Mouse (Mus musculus) intestine, embryonic 14.5 days (tissue): ENCODE data around the gene Ufsp1. TPM values are rescaled to one million over a fixed set of nuclear protein-coding genes. Genes with fewer than 3 reads are reported as not detected.

Experiments used
- ATAC-seq: fragments of 200-750 bp; cut with Nextera tagmentation; replicated peaks from 2 replicates; pipeline ENCODE4 v1.8.0; 2017; ENCODE audit warnings: low read depth, moderate number of reproducible peaks, moderate TSS enrichment, moderate library complexity; ENCODE audit not compliant: low FRiP score, low TSS enrichment
- DNase-seq: peaks from one replicate; pipeline ENCODE4 v3.0.0-alpha.2; 2018; ENCODE audit warnings: low spot score
- H3K27ac ChIP-seq: fragments of 300-500 bp; sonication (generic); 2 replicates; pipeline ENCODE4 v1.5.1; 2014; ENCODE audit warnings: low read depth, mild to moderate bottlenecking, control low read depth
- H3K27me3 ChIP-seq: fragments of 300-500 bp; sonication (generic); replicated peaks from 2 replicates; pipeline ENCODE4 v1.6.1; 2014; ENCODE audit warnings: low read length, control low read depth; ENCODE audit not compliant: control insufficient read depth, insufficient read depth
- H3K36me3 ChIP-seq: fragments of 300-500 bp; sonication (generic); 2 replicates; pipeline ENCODE4 v1.6.1; 2014; ENCODE audit warnings: low read length, control low read depth; ENCODE audit not compliant: control insufficient read depth, insufficient read depth
- H3K4me1 ChIP-seq: fragments of 300-500 bp; sonication (generic); replicated peaks from 2 replicates; pipeline ENCODE4 v1.6.1; 2014; ENCODE audit warnings: low read length, control low read depth, mixed read lengths; ENCODE audit not compliant: control insufficient read depth, insufficient read depth
- H3K4me2 ChIP-seq: fragments of 300-500 bp; sonication (generic); 2 replicates; pipeline ENCODE4 v1.6.1; 2014; ENCODE audit warnings: low read length
- H3K4me3 ChIP-seq: fragments of 300-500 bp; sonication (generic); 2 replicates; pipeline ENCODE4 v1.5.1; 2014; ENCODE audit warnings: low read depth, low read length, control low read depth, mixed read lengths
- H3K9ac ChIP-seq: fragments of 300-500 bp; sonication (generic); 2 replicates; pipeline ENCODE4 v1.6.1; 2014; ENCODE audit warnings: mild to moderate bottlenecking, low read length
- H3K9me3 ChIP-seq: fragments of 300-500 bp; sonication (generic); 2 replicates; pipeline ENCODE4 v1.6.1; 2016; ENCODE audit warnings: low read length, control low read depth; ENCODE audit not compliant: control insufficient read depth
- WGBS: fragments of 180-500 bp; shearing (Covaris S2); extraction: QIAGEN DNeasy Blood & Tissue Kit; methylation state at CpG from one replicate; pipeline ENCODE4 v1.1.7; 2014; 5-methylcytosine and 5-hydroxymethylcytosine counted together
- polyA plus RNA-seq: library from polyadenylated mRNA; unstranded; fragments of >200 nt; fragmentation: Nextera tagmentation; extraction: Ambion mirVana; gene quantifications from 2 replicates; pipeline ENCODE4 v1.2.1, GENCODE M21; 2014

Ufsp1 gene
- polyA plus RNA-seq, 1 experiment from 2014 or later, result 10.6 TPM

GRCm38 (mm10) chr5:137315084-137315903 lies 20.9 kb downstream of the Ufsp1 start:
- no peak for ATAC-seq
- Histone ChIP-seq H3K4me1 (peaks cover 34% of the 10 kb centered on the region), H3K9ac (peak overlapping the region; percentile 70; the same call in 1 of the 2 replicates), H3K36me3 (peaks cover 22% of the 10 kb centered on the region), H3K27me3 (no peaks in the 10 kb centered on the region), H3K4me2 (peak overlapping the region; percentile 97), H3K9me3 (no peaks in the 10 kb centered on the region), H3K27ac (peak overlapping the region; percentile 85), H3K4me3 (no peak overlapping the region)
- DNase-seq, result no peak
- WGBS, result 38% methylated on average over 29 of the region's 30 CpGs

GRCm38 (mm10) chr5:137317361-137317760 lies 22.9 kb downstream of the Ufsp1 start:
- H3K4me3 ChIP-seq, result no peak overlapping the region
- H3K4me1 ChIP-seq, result peaks cover 29% of the 10 kb centered on the region
- WGBS, result 77% methylated on average over 8 of the region's 8 CpGs
- H3K4me2 ChIP-seq, result no peak overlapping the region
- H3K36me3 ChIP-seq, result peaks cover 20% of the 10 kb centered on the region
- H3K9me3 ChIP-seq, result no peaks in the 10 kb centered on the region
- ATAC-seq (no peak), DNase-seq (no peak)
- H3K27me3 ChIP-seq, result no peaks in the 10 kb centered on the region
- no peak overlapping the region for H3K27ac ChIP-seq
- H3K9ac ChIP-seq, result no peak overlapping the region

DNA sequence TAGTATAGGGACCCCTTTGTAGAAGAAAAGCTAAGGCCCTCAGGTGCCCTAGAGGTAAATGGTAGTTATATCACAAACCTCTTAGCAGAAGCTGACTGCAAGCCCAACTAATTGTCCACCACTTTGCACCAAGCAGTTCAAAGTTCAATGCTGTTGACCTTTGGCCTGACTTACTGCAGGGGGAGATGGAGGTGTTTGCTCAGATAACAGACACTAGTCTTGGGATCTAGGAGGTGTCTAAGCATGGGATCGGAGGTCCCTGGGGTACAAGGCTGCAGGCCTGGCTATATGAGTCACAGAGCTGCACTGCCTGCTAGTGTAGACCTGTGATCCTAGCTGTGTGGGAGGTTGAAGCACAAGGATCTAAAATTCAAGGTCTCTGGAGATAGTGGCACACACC lies 24.1 kb downstream of the Ufsp1 start:
- Histone ChIP-seq H3K9me3 (no peaks in the 10 kb centered on the region), H3K4me2 (no peak overlapping the region), H3K27me3 (no peaks in the 10 kb centered on the region), H3K36me3 (peaks cover 20% of the 10 kb centered on the region), H3K9ac (no peak overlapping the region), H3K27ac (no peak overlapping the region), H3K4me3 (no peak overlapping the region), H3K4me1 (peaks cover 18% of the 10 kb centered on the region)
- 70% methylated on average over 1 of the region's 1 CpGs for WGBS
- no peak for DNase-seq
- ATAC-seq, result no peak

DNA sequence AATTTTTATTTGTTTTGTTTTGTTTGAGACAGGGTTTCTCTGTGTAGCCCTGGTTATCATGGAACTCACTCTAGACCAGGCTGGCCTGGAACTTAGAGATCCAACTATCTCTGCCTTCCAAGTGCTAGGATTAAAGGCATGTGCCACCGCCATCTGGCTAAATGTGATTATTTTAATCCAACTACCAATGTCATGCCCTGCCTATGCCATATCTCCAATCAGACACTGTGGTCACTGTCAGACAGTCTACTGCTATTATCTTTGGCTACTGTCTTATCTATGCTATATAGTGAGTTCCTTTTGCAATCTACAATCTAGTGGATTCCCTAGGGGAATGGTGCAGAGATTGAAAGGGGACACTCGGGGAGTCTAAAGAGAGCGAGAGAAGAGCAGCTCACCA lies 26.6 kb downstream of the Ufsp1 start:
- H3K27me3 ChIP-seq, result no peaks in the 10 kb centered on the region
- DNase-seq, result no peak
- H3K9ac ChIP-seq, result no peak overlapping the region
- H3K4me3 ChIP-seq, result no peak overlapping the region
- ATAC-seq, result no peak
- WGBS, result 91% methylated on average over 3 of the region's 3 CpGs
- H3K36me3 ChIP-seq, result peaks cover 25% of the 10 kb centered on the region
- H3K27ac ChIP-seq, result no peak overlapping the region
- no peaks in the 10 kb centered on the region for H3K9me3 ChIP-seq
- no peak overlapping the region for H3K4me2 ChIP-seq
- H3K4me1 ChIP-seq, result 0 out of 2 replicates have a peak, but pooled peaks cover 1% of the 10 kb centered on the region

GRCm38 (mm10) chr5:137330910-137331309 lies 36.5 kb downstream of the Ufsp1 start:
- Histone ChIP-seq H3K4me1 (no peaks in the 10 kb centered on the region), H3K4me2 (no peak overlapping the region), H3K36me3 (peaks cover 16% of the 10 kb centered on the region; the same call in 1 of the 2 replicates), H3K9ac (no peak overlapping the region), H3K27ac (no peak overlapping the region), H3K9me3 (no peaks in the 10 kb centered on the region), H3K27me3 (no peaks in the 10 kb centered on the region), H3K4me3 (no peak overlapping the region)
- DNase-seq, result no peak
- WGBS, result 88% methylated on average over 7 of the region's 7 CpGs
- ATAC-seq, result no peak

DNA sequence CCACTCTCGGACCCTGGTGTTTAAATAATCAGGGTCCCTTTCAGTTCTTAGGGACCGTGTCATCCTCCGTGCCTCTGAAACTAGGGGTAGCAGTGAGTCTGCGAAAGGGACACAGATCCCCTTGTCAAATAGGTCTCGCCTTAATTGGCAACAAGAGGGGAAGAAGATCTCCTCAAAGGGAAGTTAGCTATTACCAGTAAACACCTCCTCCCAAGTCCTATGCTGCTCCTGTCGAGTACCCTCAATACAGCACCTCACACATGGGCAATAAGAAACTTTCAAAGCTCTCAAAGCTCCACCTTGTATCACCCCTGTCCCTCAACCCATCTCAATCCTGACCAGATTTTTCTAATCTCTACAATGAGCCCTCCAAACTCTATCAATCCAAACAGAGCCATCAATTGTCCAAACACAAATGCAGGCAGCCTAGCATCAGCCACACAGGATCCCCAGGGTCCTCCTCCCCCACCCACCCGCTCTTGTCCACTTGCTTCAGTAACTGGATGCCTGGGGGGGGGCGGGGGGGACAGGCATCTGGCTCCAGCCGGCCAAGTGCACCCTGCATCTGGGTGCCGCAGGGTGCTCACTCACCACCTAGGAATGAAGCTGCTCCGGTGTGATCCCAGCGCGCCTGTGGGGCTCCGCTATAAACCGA lies 38.6 kb downstream of the Ufsp1 start:
- H3K9me3 ChIP-seq, result no peaks in the 10 kb centered on the region
- no peaks in the 10 kb centered on the region for H3K27me3 ChIP-seq
- H3K27ac ChIP-seq, result 0 out of 2 replicates have a peak overlapping the region, but pooled peaks have one; percentile 34
- ATAC-seq, result no peak
- peak overlapping the region; percentile 63 for H3K4me3 ChIP-seq
- WGBS, result 17% methylated on average over 15 of the region's 15 CpGs
- peak overlapping the region; percentile 96 for H3K4me2 ChIP-seq
- peaks cover 7% of the 10 kb centered on the region; the same call in 1 of the 2 replicates for H3K36me3 ChIP-seq
- peak overlapping the region; percentile 63 for H3K9ac ChIP-seq
- DNase-seq, result no peak
- peaks cover 5% of the 10 kb centered on the region; the same call in 1 of the 2 replicates for H3K4me1 ChIP-seq

DNA sequence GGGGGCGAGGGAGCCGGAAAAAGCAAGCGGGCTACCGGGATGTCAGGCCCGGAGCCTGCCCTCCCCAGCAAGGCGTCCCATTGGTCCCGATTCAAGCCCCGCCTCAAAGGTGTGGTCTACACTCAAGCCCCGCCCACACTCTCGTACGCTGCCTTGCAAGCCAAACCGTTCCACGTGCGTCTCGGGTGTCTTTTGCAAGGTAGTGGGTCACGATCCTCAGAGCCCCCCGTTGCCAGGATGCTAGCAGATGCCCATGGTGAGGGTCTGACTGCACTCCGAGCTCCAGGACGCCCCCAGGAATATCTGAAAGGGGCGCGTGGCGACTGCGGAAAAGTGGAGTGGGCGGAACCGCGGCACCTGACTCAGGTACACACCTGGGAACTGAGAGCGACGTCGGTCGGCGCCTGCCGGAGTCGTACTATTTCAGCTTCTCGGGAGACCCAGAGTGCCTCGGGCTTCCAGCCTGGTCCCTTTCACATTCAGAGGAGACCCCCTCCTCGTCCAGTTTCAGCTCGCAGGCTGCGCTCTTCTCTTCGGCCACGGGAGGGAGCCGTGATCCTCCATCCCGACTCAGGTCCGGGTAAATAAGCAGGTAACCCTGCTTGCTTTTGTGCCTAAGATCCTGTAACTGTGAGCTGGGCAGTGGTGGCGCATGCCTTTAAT lies 39.2 kb downstream of the Ufsp1 start, which contains the start of gene Slc12a9:
Gene Slc12a9, minus strand, starts transcription at position 86 of the 663 bp plus-strand sequence.
- no peaks in the 10 kb centered on the region for H3K9me3 ChIP-seq
- peak; percentile 98 for DNase-seq
- H3K36me3 ChIP-seq, result 0 out of 2 replicates have a peak, but pooled peaks cover under 1% of the 10 kb centered on the region
- H3K4me3 ChIP-seq, result peak within 1 kb of the TSS; percentile 63
- H3K27me3 ChIP-seq, result no peaks in the 10 kb centered on the region
- under 1% methylated on average over 44 of the region's 44 CpGs for WGBS
- peak; percentile 85 for ATAC-seq
- peak within 1 kb of the TSS; percentile 40; the same call in 1 of the 2 replicates for H3K27ac ChIP-seq
- H3K4me2 ChIP-seq, result peak within 1 kb of the TSS; percentile 96
- H3K9ac ChIP-seq, result peak within 1 kb of the TSS; percentile 63
- H3K4me1 ChIP-seq, result peaks cover 7% of the 10 kb centered on the region

DNA sequence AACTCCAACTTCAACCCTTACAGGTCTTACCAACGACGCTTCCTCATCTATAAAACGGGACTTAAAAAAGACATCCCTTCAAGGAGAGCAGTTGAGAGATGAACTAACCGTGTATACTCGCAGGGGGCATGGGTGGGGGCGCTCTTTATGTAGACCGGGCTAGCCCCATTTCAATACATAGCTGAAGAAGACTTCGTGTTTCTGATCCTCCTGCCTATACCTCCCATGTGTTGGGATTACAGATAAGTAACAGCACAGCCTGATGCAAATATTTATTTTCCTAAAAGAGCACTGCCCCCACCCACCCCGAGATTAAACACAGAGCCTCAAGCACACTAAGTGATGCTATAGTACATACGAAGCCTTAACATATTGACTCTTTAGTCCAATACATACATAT lies 39.9 kb downstream of the Ufsp1 start:
- no peak for ATAC-seq
- no peaks in the 10 kb centered on the region for H3K27me3 ChIP-seq
- WGBS, result 51% methylated on average over 10 of the region's 10 CpGs
- H3K9ac ChIP-seq, result no peak overlapping the region
- H3K4me3 ChIP-seq, result peak overlapping the region; percentile 63
- DNase-seq, result no peak
- H3K27ac ChIP-seq, result no peak overlapping the region
- no peaks in the 10 kb centered on the region for H3K9me3 ChIP-seq
- peaks cover 14% of the 10 kb centered on the region for H3K4me1 ChIP-seq
- H3K36me3 ChIP-seq, result no peaks in the 10 kb centered on the region
- peak overlapping the region; percentile 96 for H3K4me2 ChIP-seq
